Mouse (Mus musculus) heart, adult 9 months (tissue): ENCODE data around the gene Adrb1.

Experiments used
- DNase-seq, 2 experiments: peaks; one replicate each; pipeline ENCODE4 v3.0.0; 2022; ENCODE audit warnings: low spot score in 2 of 2

Gene Adrb1

DNA sequence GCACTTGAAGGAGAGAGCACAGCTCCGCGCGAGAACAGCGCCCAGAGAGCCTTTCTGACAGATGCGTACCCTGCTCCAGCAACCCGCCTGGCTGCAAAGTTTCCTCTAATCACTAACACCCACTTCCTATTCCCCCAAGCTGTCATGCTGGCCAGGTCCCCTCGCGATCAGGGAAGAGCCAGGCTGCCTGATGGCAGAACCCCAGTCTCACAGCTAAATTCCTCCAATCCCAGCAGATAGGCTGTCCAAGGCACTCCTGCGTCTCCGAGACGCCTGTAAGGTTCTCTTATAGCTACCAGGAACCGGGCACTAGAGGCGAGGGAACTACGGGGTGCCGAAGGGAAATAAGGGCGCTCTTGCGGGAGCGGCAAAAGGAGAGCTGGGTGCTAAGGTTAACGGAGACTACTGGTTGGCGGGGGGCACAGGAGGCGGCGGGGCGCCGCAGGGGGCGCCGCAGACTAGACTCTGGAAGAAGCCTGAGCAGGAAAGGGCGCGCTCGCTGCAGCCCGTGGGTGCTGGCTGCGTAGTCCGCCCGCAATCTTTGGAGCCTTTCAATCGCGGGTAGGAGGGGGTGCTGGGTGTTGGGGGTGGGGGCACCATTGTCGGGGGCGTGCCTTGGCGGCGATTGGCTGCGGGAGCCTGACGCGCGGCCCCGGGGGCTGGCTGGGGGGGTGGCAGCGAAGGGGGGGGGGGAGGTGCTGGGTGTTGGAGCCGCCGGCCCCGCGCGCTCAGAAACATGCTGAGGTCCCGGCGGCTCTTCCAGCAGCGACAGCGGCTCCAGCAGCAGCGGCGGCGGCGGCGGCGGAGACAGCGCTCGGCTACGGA lies at the start of gene Adrb1:
Gene Adrb1 (plus strand): TSS at position 813 of the 825 bp plus-strand sequence.
- DNase-seq: peak; percentile 72

DNA sequence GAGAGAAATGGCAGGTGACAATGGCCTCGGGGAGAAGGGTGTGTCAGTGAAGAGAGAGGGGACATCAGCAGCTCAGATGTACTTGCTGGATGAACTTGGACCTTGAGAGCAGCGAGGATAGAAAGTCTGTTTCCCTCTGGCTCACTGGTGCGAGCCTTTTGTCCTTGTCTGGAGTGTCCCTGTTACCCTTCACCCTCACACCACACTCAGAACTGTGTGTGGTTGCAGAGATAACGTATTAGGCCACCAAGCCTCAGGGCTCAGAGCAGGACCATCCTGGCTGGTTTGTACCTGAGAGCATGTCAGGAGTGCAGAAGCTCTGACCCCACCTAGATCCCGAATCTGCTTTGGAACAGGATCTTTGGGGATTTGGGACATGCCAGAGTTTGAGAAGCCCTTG lies 46.3 kb upstream of the Adrb1 start:
- no peak for DNase-seq

GRCm38 (mm10) chr19:56676506-56676905 lies 45.5 kb upstream of the Adrb1 start:
- DNase-seq: peak; percentile 56 to 59

- DNase-seq: peak in 1 of 2 experiments; percentile 58
Observed at GRCm38 (mm10) chr19:56677611-56678010, 44.4 kb upstream of the Adrb1 start.

DNA sequence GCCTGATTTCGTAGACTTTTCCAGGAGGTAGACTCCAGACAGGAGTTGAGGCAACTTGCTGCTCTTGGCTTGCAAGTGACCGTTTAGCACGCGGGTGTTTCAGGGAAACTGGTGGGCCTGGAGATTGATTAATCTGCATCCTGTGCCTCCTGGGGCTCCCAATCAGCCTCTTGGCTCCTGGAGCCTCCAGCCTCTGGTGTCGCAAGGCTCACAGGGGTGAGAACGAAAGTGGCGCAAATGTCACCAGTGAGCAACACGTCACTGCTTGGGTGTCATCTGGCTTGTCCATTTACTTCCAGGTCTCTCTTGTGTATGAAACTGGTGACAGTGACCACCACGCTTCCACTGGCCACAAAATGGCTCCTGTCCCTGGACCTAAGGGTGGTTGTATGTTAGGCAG lies 43.5 kb upstream of the Adrb1 start:
- DNase-seq: no peak

- DNase-seq: no peak
Observed at GRCm38 (mm10) chr19:56679213-56679965, 42.6 kb upstream of the Adrb1 start.

GRCm38 (mm10) chr19:56679992-56680391 lies 42.0 kb upstream of the Adrb1 start:
- DNase-seq: peak; percentile 65 to 73

DNA sequence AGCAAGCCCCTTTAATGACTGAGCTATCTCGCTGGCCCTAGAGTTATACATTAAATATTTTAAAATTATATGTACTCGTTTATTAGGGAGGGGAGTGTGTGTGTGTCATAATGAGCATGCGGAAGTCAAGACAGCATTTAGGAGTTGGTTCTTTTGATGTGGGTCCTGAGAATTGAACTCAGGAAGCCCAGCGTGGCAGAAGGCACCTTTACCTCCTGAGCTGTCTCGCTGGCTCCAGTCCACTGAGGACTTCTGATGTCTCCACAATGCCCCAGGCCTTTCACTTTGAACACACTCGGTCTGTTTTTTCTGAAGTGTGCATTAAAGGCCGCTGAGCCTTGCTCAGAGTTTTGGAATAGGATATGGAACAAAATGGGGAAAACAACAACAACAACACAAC lies 39.7 kb upstream of the Adrb1 start:
- DNase-seq: no peak

GRCm38 (mm10) chr19:56682843-56683242 lies 39.2 kb upstream of the Adrb1 start:
- DNase-seq: no peak

- DNase-seq: no peak
Observed at GRCm38 (mm10) chr19:56685515-56685914, 36.5 kb upstream of the Adrb1 start.

DNA sequence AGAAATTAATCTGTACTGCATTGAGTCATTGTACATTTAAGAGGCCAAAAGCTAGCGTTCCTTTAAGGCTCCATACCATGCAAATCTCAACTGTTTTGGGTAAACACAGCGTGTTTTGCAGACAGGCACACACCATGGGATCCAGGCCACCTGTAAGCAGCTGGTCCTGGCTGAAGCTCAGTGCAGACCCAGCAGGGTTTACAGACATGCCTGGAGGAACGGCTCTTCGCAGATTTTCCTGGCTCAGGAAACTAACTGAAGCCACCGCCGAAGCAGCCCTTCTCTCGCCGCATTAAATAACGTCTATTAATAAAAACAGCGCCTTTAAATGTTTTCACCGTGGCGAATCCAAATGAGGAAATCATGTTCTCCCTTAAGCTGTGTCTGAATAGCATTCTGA lies 35.8 kb upstream of the Adrb1 start:
- DNase-seq: no peak

DNA sequence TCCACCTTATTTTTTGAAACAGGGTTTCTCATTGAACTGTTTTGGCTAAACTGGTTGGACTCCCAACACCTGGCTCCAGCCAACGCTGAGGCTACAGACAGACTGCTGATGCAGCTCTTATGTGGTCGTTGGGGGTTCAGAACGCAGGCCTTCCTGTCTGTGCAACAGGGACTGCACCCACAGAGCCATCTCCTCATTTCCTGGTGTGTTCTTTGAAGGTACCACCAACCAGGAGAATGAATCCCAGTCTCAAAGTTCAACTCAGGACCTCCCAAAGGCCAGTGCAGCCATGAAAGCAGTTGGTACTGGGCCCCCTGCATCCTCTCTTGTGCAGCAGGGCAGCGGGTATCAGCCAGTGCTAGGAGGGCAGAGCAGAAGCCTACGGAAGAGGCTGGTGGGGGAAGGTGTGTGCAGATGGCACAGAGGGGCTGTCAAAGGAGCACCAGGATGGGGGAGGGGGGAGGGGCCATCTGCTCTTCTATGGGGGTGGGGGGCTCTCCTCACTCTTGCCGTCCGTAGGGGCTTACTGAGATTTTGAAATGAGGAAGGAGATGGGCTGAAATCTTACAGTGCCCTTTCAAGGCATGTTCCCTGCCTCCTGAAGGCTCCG lies 34.9 kb upstream of the Adrb1 start:
- no peak for DNase-seq

DNA sequence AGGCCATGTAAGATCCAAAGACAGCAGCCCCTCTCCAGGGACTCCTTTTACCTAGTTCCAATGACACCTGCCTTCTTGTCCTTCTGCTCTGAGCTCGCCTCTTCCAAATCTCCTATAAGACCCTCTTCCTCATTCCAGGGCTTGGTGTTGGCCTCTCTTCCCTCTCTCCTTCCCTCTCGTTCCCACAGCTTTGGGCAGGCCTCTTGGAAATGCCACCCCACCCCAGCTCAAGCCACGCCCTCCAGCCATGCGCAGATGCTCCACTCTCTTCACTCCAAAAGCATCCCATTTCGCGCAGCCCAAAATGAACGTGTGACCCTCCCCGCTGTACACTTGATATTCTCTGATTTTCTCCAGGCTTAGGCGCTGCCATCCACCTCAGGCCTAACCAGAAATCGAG lies 34.3 kb upstream of the Adrb1 start:
- no peak for DNase-seq

DNA sequence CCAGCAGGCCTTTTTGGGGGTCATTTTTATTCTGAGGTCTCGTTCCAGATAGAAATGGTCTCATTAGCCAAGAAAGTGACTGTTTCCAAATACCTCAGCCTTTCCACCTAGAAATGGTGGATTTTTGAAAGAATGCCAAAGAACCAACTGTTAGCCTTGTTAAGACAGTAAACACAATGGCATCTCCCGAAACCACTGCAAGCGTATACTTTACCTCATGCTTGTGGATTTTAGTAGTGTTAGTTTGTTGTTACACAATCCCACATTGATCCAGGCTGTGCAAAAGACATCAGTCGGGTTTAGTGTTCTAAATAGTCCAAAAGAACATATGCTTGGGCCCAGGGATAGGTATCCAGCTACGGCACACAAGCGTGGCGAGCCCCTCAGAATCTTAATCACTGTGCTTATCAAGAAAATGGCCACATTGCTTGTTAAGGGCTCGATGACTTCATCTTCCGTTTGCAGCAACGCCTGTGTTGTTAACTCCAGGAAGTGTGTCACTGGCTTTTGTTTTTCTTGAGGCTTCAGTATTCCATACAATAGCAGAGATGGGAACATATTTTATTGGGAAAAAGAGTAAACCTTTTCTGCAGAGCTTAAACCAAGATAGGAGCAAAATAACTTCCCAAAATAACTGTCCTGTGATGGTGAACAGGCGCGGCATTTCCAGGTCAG lies 33.2 kb upstream of the Adrb1 start:
- no peak for DNase-seq

GRCm38 (mm10) chr19:56689493-56689892 lies 32.5 kb upstream of the Adrb1 start:
- DNase-seq: no peak

- no peak for DNase-seq
Observed at GRCm38 (mm10) chr19:56691103-56691502, 30.9 kb upstream of the Adrb1 start.

- DNase-seq: no peak
Observed at GRCm38 (mm10) chr19:56692451-56692850, 29.5 kb upstream of the Adrb1 start.

GRCm38 (mm10) chr19:56697370-56698144 lies 24.4 kb upstream of the Adrb1 start:
- DNase-seq: no peak

DNA sequence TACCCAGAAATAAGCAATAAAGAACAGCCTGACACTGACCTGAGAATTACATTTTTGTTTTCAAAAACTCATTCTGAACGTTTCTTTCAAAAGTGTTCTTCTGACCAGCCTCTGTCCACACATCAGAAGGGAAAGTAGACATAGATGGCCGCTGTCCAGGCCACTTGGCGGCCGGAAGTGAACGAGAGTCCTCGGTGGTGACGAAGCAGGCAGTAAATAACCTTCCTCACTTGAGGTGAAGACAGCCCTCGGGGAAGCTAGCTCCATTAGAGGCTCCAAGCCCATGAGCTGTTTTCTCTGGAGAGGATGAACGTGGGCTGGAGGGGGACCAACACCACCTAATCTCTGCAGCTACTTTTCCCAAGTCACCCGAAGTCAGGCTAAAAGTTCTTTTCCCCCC lies 21.2 kb upstream of the Adrb1 start:
- peak in 1 of 2 experiments; percentile 65 for DNase-seq

DNA sequence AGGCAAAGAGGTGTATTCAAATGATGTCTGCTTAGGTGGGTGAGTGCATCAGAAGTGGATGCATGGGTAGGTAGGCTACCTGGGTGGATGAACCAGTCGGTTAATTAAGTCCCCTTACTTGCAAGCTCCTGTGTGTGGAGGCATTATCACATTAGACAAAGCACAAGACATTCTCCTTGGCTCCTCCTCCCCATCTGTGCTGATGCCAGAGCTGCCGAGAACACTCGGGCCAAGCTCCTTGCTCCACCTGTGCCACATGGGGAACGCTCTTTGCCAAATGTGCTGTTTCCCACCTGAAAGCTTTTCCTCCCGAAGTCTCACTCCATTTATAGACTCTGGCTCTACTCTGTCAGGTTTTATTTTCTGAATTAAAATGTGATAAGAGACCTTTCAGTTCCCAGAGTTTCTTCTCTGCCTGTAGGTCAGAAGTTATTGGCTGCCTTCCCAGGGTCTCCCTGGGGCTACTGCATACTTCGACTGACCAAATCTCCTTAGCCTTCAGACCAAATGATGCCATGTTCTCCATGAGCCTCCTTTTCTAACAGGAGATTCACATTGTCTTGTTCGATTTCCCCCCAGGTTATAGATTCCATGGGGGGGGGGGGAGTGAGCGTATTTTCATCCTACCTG lies 20.5 kb upstream of the Adrb1 start:
- no peak for DNase-seq

DNA sequence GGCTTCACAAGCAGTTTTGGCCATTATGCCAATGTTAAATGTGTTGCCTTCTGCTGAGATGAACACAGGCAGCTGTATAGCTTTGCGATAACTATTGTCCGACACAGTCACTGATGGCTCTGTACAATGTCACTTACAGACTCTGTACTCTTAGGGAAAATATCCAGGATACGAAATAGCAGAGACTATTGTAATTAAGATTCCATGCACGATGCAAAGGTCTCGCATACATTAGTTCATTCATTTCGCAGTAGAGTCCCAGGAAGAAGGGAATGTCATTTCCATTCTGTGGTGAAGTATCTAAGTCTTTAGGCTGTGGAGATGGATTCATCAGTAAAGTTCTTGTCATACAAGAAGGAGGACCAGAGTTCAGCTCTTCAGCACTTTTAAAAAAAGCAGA lies 20.0 kb upstream of the Adrb1 start:
- DNase-seq: no peak
